In genomic region chr14:25734736-25735716, GRCm38 (mm10) we compare ENCODE assay signal across 8 mouse cellular contexts. TPM values are rescaled to one million over a fixed set of nuclear protein-coding genes. Genes with fewer than 3 reads are reported as not detected.
DNase-seq lines count a peak whose midpoint lies in the region; ATAC-seq and TF ChIP-seq lines count a peak whose summit lies in the region.

No protein-coding gene starts in this region.

- H3K4me1 ChIP-seq in kidney, postnatal 0 days (replicated peaks; ENCODE audit: insufficient read depth, low read length): peaks cover 39% of the 10 kb centered on the region
- peaks cover 10% of the 10 kb centered on the region; the same call in 1 of the 2 replicates for H3K4me1 ChIP-seq in forebrain, postnatal 0 days (ENCODE audit: insufficient read depth)
- H3K4me1 ChIP-seq in hindbrain, embryonic 12.5 days: peaks cover 44% of the 10 kb centered on the region

- H3K4me2 ChIP-seq in kidney, postnatal 0 days (ENCODE audit: low read length): no peak overlapping the region
- H3K4me2 ChIP-seq in forebrain, postnatal 0 days (ENCODE audit: low read depth): no peak overlapping the region
- no peak overlapping the region for H3K4me2 ChIP-seq in hindbrain, embryonic 12.5 days (replicated peaks)

- no peaks in the 10 kb centered on the region for H3K36me3 ChIP-seq in kidney, postnatal 0 days (ENCODE audit: insufficient read depth, low read length)
- no peaks in the 10 kb centered on the region for H3K36me3 ChIP-seq in forebrain, postnatal 0 days (ENCODE audit: insufficient read depth)
- H3K36me3 ChIP-seq in hindbrain, embryonic 12.5 days: no peaks in the 10 kb centered on the region

- no peaks in the 10 kb centered on the region for H3K9me3 ChIP-seq in kidney, postnatal 0 days (replicated peaks; ENCODE audit: low read length)
- no peaks in the 10 kb centered on the region for H3K9me3 ChIP-seq in forebrain, postnatal 0 days (ENCODE audit: low read length)
- H3K9me3 ChIP-seq in hindbrain, embryonic 12.5 days (replicated peaks): no peaks in the 10 kb centered on the region

- H3K9ac ChIP-seq in kidney, postnatal 0 days (ENCODE audit: low read depth, low read length): no peak overlapping the region; the same call in 1 of the 2 replicates
- H3K9ac ChIP-seq in forebrain, postnatal 0 days: no peak overlapping the region
- H3K9ac ChIP-seq in hindbrain, embryonic 12.5 days: no peak overlapping the region

- peak overlapping the region; percentile 70; the same call in 1 of the 2 replicates for H3K27ac ChIP-seq in kidney, postnatal 0 days
- peak overlapping the region; percentile 50 for H3K27ac ChIP-seq in forebrain, postnatal 0 days (ENCODE audit: low read depth, low read length)
- H3K27ac ChIP-seq in hindbrain, embryonic 12.5 days: peak overlapping the region; percentile 67

- WGBS in kidney, postnatal 0 days: 25% methylated on average over 17 of the region's 17 CpGs
- 34% methylated on average over 17 of the region's 17 CpGs for WGBS in forebrain, postnatal 0 days
- WGBS in hindbrain, embryonic 12.5 days: 21% methylated on average over 17 of the region's 17 CpGs

- no peak for TF ChIP-seq CTCF in kidney, postnatal 0 days (IDR thresholded peaks at IDR 0.05; ENCODE audit: low read depth)
- no peak for TF ChIP-seq CTCF in forebrain, postnatal 0 days (IDR thresholded peaks at IDR 0.05; ENCODE audit: low read depth)

- no peak for DNase-seq in kidney, postnatal 0 days (ENCODE audit: low spot score)
- no peak for DNase-seq in kidney, adult 8-10 months
- DNase-seq in NIH3T3 (ENCODE audit: low read depth): peak; percentile 88
- DNase-seq in forebrain, postnatal 0 days: peak; percentile 51
- no peak for DNase-seq in T-cell, adult 2 months (ENCODE audit: low spot score)
- DNase-seq in kidney, postnatal 25 days: no peak

- 0 out of 2 replicates have a peak, but pooled peaks have one; percentile 40 for ATAC-seq in kidney, postnatal 0 days (replicated peaks; ENCODE audit: low FRiP score, low read depth)
- ATAC-seq in forebrain, postnatal 0 days: peak; percentile 81
- peak; percentile 89 for ATAC-seq in hindbrain, embryonic 12.5 days (ENCODE audit: low FRiP score)
- peak; percentile 78 for ATAC-seq in megakaryocyte progenitor cell, adult 5-6 weeks (replicated peaks; ENCODE audit: poor library complexity)

- H3K4me3 ChIP-seq in kidney, postnatal 0 days (replicated peaks; ENCODE audit: low read depth, low read length): no peak overlapping the region
- no peak overlapping the region for H3K4me3 ChIP-seq in forebrain, postnatal 0 days (ENCODE audit: low read depth, low read length)
- H3K4me3 ChIP-seq in hindbrain, embryonic 12.5 days: no peak overlapping the region

- H3K27me3 ChIP-seq in kidney, postnatal 0 days (ENCODE audit: insufficient read depth, low read length): no peaks in the 10 kb centered on the region
- no peaks in the 10 kb centered on the region for H3K27me3 ChIP-seq in forebrain, postnatal 0 days (ENCODE audit: insufficient read depth, low read length)
- no peaks in the 10 kb centered on the region for H3K27me3 ChIP-seq in hindbrain, embryonic 12.5 days

RNA-seq across cellular contexts. Expression of gene Zcchc24, which starts 33.8 kb away (rescaled TPM):
- polyA plus RNA-seq in kidney, postnatal 0 days (2015; fragmentation: Nextera tagmentation; extraction: Ambion mirVana): 15.7 and 15.9 TPM in 2 replicates
- total RNA-seq in forebrain, postnatal 0 days (2014; rRNA removed): 25.4 and 28.7 TPM in 2 replicates
- 11.1 and 14.7 TPM in 2 replicates for polyA plus RNA-seq in forebrain, postnatal 0 days (2015; fragmentation: Nextera tagmentation; extraction: Ambion mirVana)
- 25.1 and 31.5 TPM in 2 replicates for polyA plus RNA-seq in hindbrain, embryonic 12.5 days (2016; fragmentation: Nextera tagmentation; extraction: Ambion mirVana)
- total RNA-seq in megakaryocyte progenitor cell, adult 5-6 weeks (2015): 1.2 and 1.3 TPM in 2 replicates
- total RNA-seq in megakaryocyte progenitor cell, adult 5-6 weeks (2017): 0.41 and 0.92 TPM in 2 replicates

RNA-seq across cellular contexts. Expression of gene Ppif, which starts 41.1 kb away (rescaled TPM):
- 56.5 and 61.2 TPM in 2 replicates for polyA plus RNA-seq in kidney, postnatal 0 days (2015; fragmentation: Nextera tagmentation; extraction: Ambion mirVana)
- 33.3 and 39.7 TPM in 2 replicates for total RNA-seq in forebrain, postnatal 0 days (2014; rRNA removed)
- polyA plus RNA-seq in forebrain, postnatal 0 days (2015; fragmentation: Nextera tagmentation; extraction: Ambion mirVana): 35.0 and 35.3 TPM in 2 replicates
- 26.2 and 29.6 TPM in 2 replicates for polyA plus RNA-seq in hindbrain, embryonic 12.5 days (2016; fragmentation: Nextera tagmentation; extraction: Ambion mirVana)
- total RNA-seq in megakaryocyte progenitor cell, adult 5-6 weeks (2015): 87.8 and 114 TPM in 2 replicates
- total RNA-seq in megakaryocyte progenitor cell, adult 5-6 weeks (2017): 20.4 and 31.9 TPM in 2 replicates

Comparison
In these comparisons a context has a peak if more than half of its experiments do, and no peak if none do; other contexts are left out.
1. DNase-seq: peak in NIH3T3 (single experiment) and forebrain, postnatal 0 days (single experiment); none in kidney, postnatal 0 days (single experiment), kidney, adult 8-10 months (0 of 2), T-cell, adult 2 months (single experiment) and kidney, postnatal 25 days (0 of 2).
2. Peak in every context shown above with its lines, with median percentiles within 50 percentile points of each other: ATAC-seq and H3K27ac ChIP-seq.